Mouse (Mus musculus) adrenal gland (tissue): ENCODE measurements around the gene Prok1.

Source experiments
- intact Hi-C: fragments of 180-260 bp; cut with DNase I; formaldehyde crosslinking; loops from one replicate; pipeline ENCODE4 v1.15.1; 2025

The Prok1 gene

DNA sequence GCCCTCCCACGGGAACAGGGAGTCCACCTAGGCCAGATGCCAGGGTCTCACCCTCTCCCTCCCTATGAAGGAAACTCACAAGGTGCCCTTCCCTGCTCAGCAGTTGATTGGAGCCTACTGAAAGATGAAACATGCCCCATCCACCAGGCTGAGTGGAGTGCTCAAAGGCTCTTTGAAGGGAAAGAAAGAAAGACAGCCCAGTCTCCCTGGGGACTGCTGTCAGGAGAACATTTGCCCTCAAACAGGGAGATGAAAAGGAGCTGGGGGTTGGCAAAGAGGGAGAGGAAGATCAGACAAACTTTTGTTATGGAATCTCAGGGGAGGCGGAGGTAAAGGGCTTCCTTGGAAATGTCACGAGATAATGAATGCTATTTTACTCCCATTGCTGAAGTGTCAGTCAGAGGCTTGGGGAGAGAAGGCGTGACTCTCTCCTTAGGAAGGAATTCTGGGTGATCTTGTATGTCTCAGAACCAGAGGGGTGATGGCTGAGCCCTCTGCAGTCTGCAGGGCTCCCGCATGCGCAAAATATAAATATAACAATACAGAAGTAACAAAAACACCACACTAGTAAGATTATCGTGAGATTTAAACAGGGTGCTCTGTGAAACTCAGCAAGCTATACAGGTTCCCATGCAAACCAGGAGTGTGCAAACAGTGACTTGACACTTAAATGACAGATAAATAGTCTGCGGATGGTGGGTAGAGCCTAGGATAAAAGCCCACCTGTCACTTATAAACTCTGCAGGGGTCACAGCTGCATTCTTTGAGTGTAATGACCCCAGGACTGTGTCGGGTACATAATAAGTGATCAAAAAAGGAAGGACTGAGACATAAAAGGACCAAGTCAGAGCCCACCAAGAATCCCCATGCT lies 38.0 kb downstream of the Prok1 start:
- intact Hi-C loops: no loop called here

DNA sequence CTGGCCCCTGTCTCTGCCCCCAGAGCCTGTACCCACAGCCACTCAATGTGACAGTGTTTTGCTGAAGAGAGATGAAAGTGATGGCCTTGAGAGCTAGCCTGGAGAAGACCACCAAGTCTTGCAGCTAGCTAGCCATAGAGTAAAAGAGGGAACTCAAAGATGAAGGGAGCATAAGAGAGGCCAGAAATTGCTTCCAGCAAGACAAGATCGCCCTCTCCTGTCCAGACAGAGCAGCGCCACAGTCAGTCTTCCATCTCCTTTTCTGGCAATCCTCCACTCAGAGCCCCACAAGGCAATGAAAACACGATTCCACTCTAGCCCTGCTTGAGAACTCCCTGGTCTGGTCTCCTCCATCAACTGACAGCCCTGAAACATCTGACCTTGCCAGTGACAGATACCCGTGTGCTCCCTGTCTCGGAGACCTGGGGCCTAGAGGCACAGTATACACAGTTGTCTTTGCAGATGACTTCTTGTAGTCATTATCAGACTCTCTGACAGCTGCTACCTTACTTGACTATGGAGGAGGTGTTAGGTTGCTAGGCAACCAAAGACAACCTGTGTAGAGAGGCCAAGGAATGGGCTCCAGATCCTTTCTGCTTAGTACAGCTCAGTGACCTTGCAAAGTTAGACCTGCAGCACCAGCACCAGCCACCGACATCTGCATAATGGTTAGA lies 51.1 kb downstream of the Prok1 start:
- intact Hi-C loops: loop anchor here (1.0 kb wide), 1 partner anchor 94 kb away; no protein-coding TSS in a partner anchor

DNA sequence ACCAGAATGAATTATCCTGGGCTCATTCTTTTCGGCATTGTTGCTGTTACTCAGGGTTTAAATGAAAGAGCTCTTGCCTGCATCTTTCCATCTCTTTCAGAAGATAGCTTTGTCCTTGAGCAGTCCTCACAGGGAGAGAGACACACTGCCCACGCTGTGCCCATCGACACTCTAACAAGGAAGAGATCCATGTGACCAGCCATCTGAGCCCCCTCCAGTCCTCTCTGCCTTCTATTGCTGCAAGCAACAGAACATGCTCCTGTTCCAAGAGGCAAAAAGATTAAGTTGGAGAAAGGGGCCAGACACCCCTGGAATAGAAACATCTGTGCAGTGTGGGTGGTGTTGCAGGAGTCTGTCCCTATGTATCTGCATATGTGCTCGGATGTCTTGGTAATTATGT lies 52.5 kb downstream of the Prok1 start:
- intact Hi-C loops: no loop called here

DNA sequence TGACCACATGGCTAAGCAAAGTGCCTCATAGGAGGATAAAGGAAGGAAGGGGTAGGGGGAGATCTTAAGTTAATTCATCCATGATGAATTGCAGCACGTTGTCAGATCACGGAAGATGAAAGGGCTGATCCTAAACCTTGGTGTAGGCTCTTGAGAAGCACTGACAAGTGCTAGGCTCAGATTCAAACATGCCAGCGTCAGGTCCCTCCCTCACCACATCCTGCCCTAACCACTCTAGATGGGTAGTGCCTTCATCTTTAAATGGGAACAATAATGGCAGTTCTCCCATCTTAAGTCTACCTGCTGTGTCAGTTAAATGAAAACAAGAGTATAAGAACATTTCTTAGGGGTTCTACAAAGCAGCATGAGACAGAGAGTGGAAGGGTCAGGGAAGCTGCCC lies 53.9 kb downstream of the Prok1 start:
- intact Hi-C loops: no loop called here

DNA sequence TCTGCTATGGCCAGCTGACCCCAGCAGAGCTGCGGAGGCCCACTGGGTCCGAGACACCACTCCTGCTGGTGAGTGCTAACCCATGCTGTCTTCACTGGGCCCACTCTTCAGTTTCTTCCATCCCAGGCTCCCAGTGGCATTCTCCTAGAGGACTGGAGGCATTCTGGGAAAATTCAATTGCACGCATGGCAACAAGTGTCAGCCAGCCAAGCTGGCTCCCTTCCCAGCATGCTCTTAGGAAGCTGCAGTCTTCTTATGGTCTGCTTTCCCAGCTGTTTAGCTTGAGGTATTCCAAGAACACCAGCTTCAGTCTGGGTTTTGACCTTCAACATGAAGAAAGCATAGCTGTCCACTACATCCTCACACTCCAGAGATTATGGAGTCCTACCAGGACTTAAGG lies 56.3 kb downstream of the Prok1 start:
- intact Hi-C loops: no loop called here
